Mouse (Mus musculus): Measurements from ENCODE around the gene Cep112. TPM values are rescaled to one million over a fixed set of nuclear protein-coding genes. Genes with fewer than 3 reads are reported as not detected.

Cep112 gene
- polyA plus RNA-seq, 1 experiment: not detected

GRCm38 (mm10) chr11:108426086-108426485 is 1.1 kb downstream of the Cep112 start:
- WGBS: 76% methylated on average over 3 of the region's 3 CpGs
- TF ChIP-seq POLR2A (IDR thresholded peaks at IDR 0.05; ENCODE audit: insufficient read depth, low read depth, low read length) (no peak), CTCF (IDR thresholded peaks at IDR 0.05; ENCODE audit: insufficient read depth, low read depth, low read length) (no peak)

GRCm38 (mm10) chr11:108427191-108427590 is 2.2 kb downstream of the Cep112 start:
- TF ChIP-seq POLR2A (IDR thresholded peaks at IDR 0.05; ENCODE audit: insufficient read depth, low read depth, low read length) (no peak), CTCF (IDR thresholded peaks at IDR 0.05; ENCODE audit: insufficient read depth, low read depth, low read length) (no peak)
- 59% methylated on average over 6 of the region's 6 CpGs for WGBS
- Histone ChIP-seq H3K4me3 (ENCODE audit: insufficient read depth, low read depth, low read length) (no peak overlapping the region), H3K4me1 (ENCODE audit: control insufficient read depth, insufficient read depth, low read length) (peaks cover 10% of the 10 kb centered on the region), H3K27ac (ENCODE audit: insufficient read depth, low read depth, low read length) (no peak overlapping the region)

More at GRCm38 (mm10) chr11:108426086-108426485, 1.1 kb downstream of the Cep112 start:
- Histone ChIP-seq H3K27ac (ENCODE audit: insufficient read depth, low read depth, low read length) (no peak overlapping the region), H3K4me3 (ENCODE audit: insufficient read depth, low read depth, low read length) (no peak overlapping the region), H3K4me1 (ENCODE audit: control insufficient read depth, insufficient read depth, low read length) (peaks cover 10% of the 10 kb centered on the region)

DNA sequence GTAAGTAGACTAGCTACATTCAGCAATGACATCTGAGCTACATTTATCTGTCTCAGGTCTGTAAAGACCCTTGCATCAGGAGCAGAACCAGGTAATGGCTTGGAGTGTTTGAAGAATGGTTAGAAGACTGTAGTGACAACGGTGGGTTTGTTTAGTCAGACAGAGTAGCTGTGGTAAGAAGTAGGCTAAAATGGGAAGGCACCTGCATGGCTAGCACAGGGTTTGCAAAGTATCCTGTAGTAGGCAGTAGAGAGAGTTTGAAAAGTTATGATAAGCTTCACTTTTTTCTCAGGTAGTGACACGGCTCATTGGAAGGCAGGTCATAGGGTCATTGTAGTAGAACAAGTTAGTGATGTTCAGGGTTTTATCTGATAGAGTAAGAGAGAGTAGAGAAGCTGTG is 4.1 kb downstream of the Cep112 start:
- Histone ChIP-seq H3K4me3 (ENCODE audit: insufficient read depth, low read depth, low read length) (no peak overlapping the region), H3K27ac (ENCODE audit: insufficient read depth, low read depth, low read length) (no peak overlapping the region), H3K4me1 (ENCODE audit: control insufficient read depth, insufficient read depth, low read length) (peaks cover 3% of the 10 kb centered on the region; the same call in 1 of the 2 replicates)
- 92% methylated on average over 2 of the region's 2 CpGs for WGBS
- TF ChIP-seq CTCF (IDR thresholded peaks at IDR 0.05; ENCODE audit: insufficient read depth, low read depth, low read length) (no peak), POLR2A (IDR thresholded peaks at IDR 0.05; ENCODE audit: insufficient read depth, low read depth, low read length) (no peak)

GRCm38 (mm10) chr11:108443893-108444563 is 19.0 kb downstream of the Cep112 start:
- H3K4me1 ChIP-seq (ENCODE audit: control insufficient read depth, insufficient read depth, low read length): no peaks in the 10 kb centered on the region
- no peak overlapping the region for H3K27ac ChIP-seq (ENCODE audit: insufficient read depth, low read depth, low read length)
- 92% methylated on average over 11 of the region's 11 CpGs for WGBS
- H3K4me3 ChIP-seq (ENCODE audit: insufficient read depth, low read depth, low read length): no peak overlapping the region
- TF ChIP-seq POLR2A (IDR thresholded peaks at IDR 0.05; ENCODE audit: insufficient read depth, low read depth, low read length) (no peak), CTCF (IDR thresholded peaks at IDR 0.05; ENCODE audit: insufficient read depth, low read depth, low read length) (no peak)

- Histone ChIP-seq H3K4me3 (ENCODE audit: insufficient read depth, low read depth, low read length) (no peak overlapping the region), H3K4me1 (ENCODE audit: control insufficient read depth, insufficient read depth, low read length) (no peaks in the 10 kb centered on the region), H3K27ac (ENCODE audit: insufficient read depth, low read depth, low read length) (no peak overlapping the region)
- no peak for TF ChIP-seq POLR2A (IDR thresholded peaks at IDR 0.05; ENCODE audit: insufficient read depth, low read depth, low read length)
- TF ChIP-seq CTCF (IDR thresholded peaks at IDR 0.05; ENCODE audit: insufficient read depth, low read depth, low read length): no peak
These were observed 22.2 kb downstream of the Cep112 start for GRCm38 (mm10) chr11:108447148-108447547.

DNA sequence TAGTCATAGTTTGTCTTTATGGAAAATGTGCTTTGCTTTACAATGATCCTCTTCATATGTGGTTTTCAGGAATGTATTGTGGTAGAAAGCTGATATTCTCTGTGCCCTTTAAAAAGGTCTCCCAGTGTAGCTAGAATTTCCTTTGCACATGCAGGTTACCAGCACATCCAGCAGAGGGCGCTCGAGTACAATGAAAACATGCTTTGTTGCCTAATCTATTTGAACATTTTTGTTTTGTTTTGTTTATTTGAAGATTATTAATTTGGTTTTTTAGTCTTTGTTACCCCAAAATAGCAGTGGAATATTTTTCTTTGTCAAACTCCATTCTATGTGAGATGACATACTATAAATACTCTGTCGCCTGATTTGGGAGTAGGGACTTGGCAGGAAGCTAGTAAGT is 24.8 kb downstream of the Cep112 start:
- TF ChIP-seq POLR2A (IDR thresholded peaks at IDR 0.05; ENCODE audit: insufficient read depth, low read depth, low read length) (no peak), CTCF (IDR thresholded peaks at IDR 0.05; ENCODE audit: insufficient read depth, low read depth, low read length) (no peak)
- WGBS: 15% methylated on average over 3 of the region's 3 CpGs
- Histone ChIP-seq H3K27ac (ENCODE audit: insufficient read depth, low read depth, low read length) (no peak overlapping the region), H3K4me3 (ENCODE audit: insufficient read depth, low read depth, low read length) (no peak overlapping the region), H3K4me1 (ENCODE audit: control insufficient read depth, insufficient read depth, low read length) (no peaks in the 10 kb centered on the region)

DNA sequence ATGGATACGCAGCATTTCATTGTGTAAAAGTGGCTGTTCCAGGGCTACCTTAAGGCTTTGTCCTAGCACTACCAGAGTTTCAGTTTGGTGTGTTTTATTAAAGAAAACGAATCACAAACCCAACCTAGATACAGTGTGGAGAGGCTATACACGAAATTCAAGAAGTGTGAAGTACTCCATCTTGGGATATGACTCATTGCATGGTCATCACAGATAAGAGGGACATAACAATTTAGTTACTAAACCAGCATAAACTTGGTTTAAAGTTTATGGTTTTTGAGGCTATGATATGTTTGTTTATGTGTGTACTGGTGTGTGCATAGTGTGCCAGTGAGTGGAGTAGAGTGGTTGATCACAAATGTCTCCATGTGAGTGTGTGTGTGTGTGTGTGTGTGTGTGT is 34.6 kb downstream of the Cep112 start:
- 89% methylated on average over 3 of the region's 3 CpGs for WGBS
- H3K27ac ChIP-seq (ENCODE audit: insufficient read depth, low read depth, low read length): no peak overlapping the region
- no peaks in the 10 kb centered on the region for H3K4me1 ChIP-seq (ENCODE audit: control insufficient read depth, insufficient read depth, low read length)
- TF ChIP-seq POLR2A (IDR thresholded peaks at IDR 0.05; ENCODE audit: insufficient read depth, low read depth, low read length): no peak
- TF ChIP-seq CTCF (IDR thresholded peaks at IDR 0.05; ENCODE audit: insufficient read depth, low read depth, low read length): no peak
- H3K4me3 ChIP-seq (ENCODE audit: insufficient read depth, low read depth, low read length): no peak overlapping the region

GRCm38 (mm10) chr11:108464138-108464537 is 39.1 kb downstream of the Cep112 start:
- 42% methylated on average over 8 of the region's 8 CpGs for WGBS
- TF ChIP-seq POLR2A (IDR thresholded peaks at IDR 0.05; ENCODE audit: insufficient read depth, low read depth, low read length): no peak
- no peak for TF ChIP-seq CTCF (IDR thresholded peaks at IDR 0.05; ENCODE audit: insufficient read depth, low read depth, low read length)
- no peak overlapping the region for H3K4me3 ChIP-seq (ENCODE audit: insufficient read depth, low read depth, low read length)
- peaks cover 2% of the 10 kb centered on the region; the same call in 1 of the 2 replicates for H3K4me1 ChIP-seq (ENCODE audit: control insufficient read depth, insufficient read depth, low read length)
- no peak overlapping the region for H3K27ac ChIP-seq (ENCODE audit: insufficient read depth, low read depth, low read length)

- Histone ChIP-seq H3K27ac (ENCODE audit: insufficient read depth, low read depth, low read length) (no peak overlapping the region), H3K4me3 (ENCODE audit: insufficient read depth, low read depth, low read length) (no peak overlapping the region), H3K4me1 (ENCODE audit: control insufficient read depth, insufficient read depth, low read length) (peaks cover 2% of the 10 kb centered on the region; the same call in 1 of the 2 replicates)
- TF ChIP-seq POLR2A (IDR thresholded peaks at IDR 0.05; ENCODE audit: insufficient read depth, low read depth, low read length) (no peak), CTCF (IDR thresholded peaks at IDR 0.05; ENCODE audit: insufficient read depth, low read depth, low read length) (no peak)
- WGBS: 44% methylated on average over 4 of the region's 4 CpGs
These were observed 39.8 kb downstream of the Cep112 start for GRCm38 (mm10) chr11:108464715-108465301.

Measured in olfactory bulb, adult 2 months (tissue).